Mouse (Mus musculus): ENCODE measurements around the gene Zdhhc7. TPM values are rescaled to one million over a fixed set of nuclear protein-coding genes. Genes with fewer than 3 reads are reported as not detected.

Zdhhc7 gene
- polyA plus RNA-seq, 1 experiment from 2014 or later: 33.0 TPM

GRCm38 (mm10) chr8:120034471-120034870 is 66.8 kb downstream of the Zdhhc7 start:
- no peaks in the 10 kb centered on the region for H3K36me3 ChIP-seq (ENCODE audit: insufficient read depth, low read length)
- H3K4me3 ChIP-seq (ENCODE audit: low read depth, low read length): no peak overlapping the region
- no peak overlapping the region for H3K4me2 ChIP-seq (replicated peaks; ENCODE audit: low read depth, low read length)
- TF ChIP-seq EP300 (IDR thresholded peaks at IDR 0.05): no peak
- ATAC-seq (peak; percentile 22), DNase-seq (ENCODE audit: low spot score) (peak; percentile 48)
- 43% methylated on average over 6 of the region's 6 CpGs for WGBS
- peaks cover 3% of the 10 kb centered on the region; the same call in 1 of the 2 replicates for H3K4me1 ChIP-seq (ENCODE audit: insufficient read depth, low read depth, low read length)
- no peaks in the 10 kb centered on the region for H3K9me3 ChIP-seq (ENCODE audit: low read length)
- H3K9ac ChIP-seq (replicated peaks; ENCODE audit: low read depth): no peak overlapping the region
- no peaks in the 10 kb centered on the region for H3K27me3 ChIP-seq (replicated peaks; ENCODE audit: insufficient read depth, low read length)
- H3K27ac ChIP-seq (ENCODE audit: low read length): no peak overlapping the region

DNA sequence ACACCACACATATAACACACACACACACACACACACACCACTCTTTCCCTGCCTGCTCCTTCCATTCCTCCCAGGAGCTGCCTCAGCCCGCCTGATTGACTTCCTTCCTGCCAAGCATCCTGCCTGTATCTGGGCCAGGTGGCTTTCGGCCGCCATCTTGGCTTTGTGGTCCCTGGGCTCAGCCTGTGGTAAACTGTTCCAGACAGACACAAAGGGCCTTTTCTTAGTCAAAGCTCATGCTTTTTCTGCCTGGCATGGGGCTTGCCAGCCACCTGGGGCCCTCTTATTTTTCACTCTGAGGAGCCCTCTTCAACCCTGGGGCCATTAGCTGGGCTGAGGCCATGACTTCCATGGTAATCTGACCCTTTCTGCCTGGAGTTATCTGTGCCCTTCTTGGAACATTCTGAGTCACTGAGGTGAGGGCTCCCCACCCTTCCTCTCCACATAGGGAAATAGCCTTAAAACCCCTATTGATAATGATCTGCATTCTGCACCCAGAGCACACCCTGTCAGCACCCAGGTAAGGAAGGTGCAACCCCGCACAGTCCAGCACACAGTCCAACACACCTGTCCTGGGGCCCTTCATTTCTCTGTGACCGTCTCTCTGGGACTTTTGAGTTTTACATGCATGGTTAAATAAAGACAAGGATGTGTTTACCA is 68.6 kb downstream of the Zdhhc7 start:
- Histone ChIP-seq H3K4me1 (ENCODE audit: insufficient read depth, low read depth, low read length) (no peaks in the 10 kb centered on the region; the same call in 1 of the 2 replicates), H3K36me3 (ENCODE audit: insufficient read depth, low read length) (no peaks in the 10 kb centered on the region), H3K4me2 (replicated peaks; ENCODE audit: low read depth, low read length) (no peak overlapping the region), H3K9me3 (ENCODE audit: low read length) (no peaks in the 10 kb centered on the region), H3K4me3 (ENCODE audit: low read depth, low read length) (no peak overlapping the region), H3K27me3 (replicated peaks; ENCODE audit: insufficient read depth, low read length) (no peaks in the 10 kb centered on the region), H3K27ac (ENCODE audit: low read length) (no peak overlapping the region), H3K9ac (replicated peaks; ENCODE audit: low read depth) (no peak overlapping the region)
- ATAC-seq (no peak), DNase-seq (ENCODE audit: low spot score) (no peak)
- WGBS: 89% methylated on average over 5 of the region's 5 CpGs
- TF ChIP-seq CTCF (IDR thresholded peaks at IDR 0.05) (no peak), EP300 (IDR thresholded peaks at IDR 0.05) (no peak)

Other genes with a start within 250 kb of the Zdhhc7 start
- 11.4 and 11.6 TPM in 2 replicates for gene Klhl36, start 239.2 kb downstream of the Zdhhc7 start, polyA plus RNA-seq (2015; fragmentation: Nextera tagmentation; extraction: Ambion mirVana)
- 38.1 and 40.3 TPM in 2 replicates for gene Usp10, start 191.1 kb downstream of the Zdhhc7 start, polyA plus RNA-seq (2015; fragmentation: Nextera tagmentation; extraction: Ambion mirVana)
- gene Gm20388, start 190.6 kb downstream of the Zdhhc7 start, polyA plus RNA-seq (2015; fragmentation: Nextera tagmentation; extraction: Ambion mirVana): not detected in 2 replicates
- 9.7 and 16.8 TPM in 2 replicates for gene Crispld2, start 109.0 kb downstream of the Zdhhc7 start, polyA plus RNA-seq (2015; fragmentation: Nextera tagmentation; extraction: Ambion mirVana)
- 16.3 and 16.6 TPM in 2 replicates for gene 6430548M08Rik, start 12.7 kb upstream of the Zdhhc7 start, polyA plus RNA-seq (2015; fragmentation: Nextera tagmentation; extraction: Ambion mirVana)
- 3.9 and 6.5 TPM in 2 replicates for gene Fam92b, start 76.0 kb upstream of the Zdhhc7 start, polyA plus RNA-seq (2015; fragmentation: Nextera tagmentation; extraction: Ambion mirVana)
- 9.5 and 9.9 TPM in 2 replicates for gene Gse1, start 127.0 kb upstream of the Zdhhc7 start, polyA plus RNA-seq (2015; fragmentation: Nextera tagmentation; extraction: Ambion mirVana)

Data from lung, postnatal 0 days (tissue).